Mouse (Mus musculus) forebrain, embryonic 12.5 days (tissue): ENCODE results near the gene Hoxd9. TPM values are rescaled to one million over a fixed set of nuclear protein-coding genes. Genes with fewer than 3 reads are reported as not detected.

Source experiments
- ATAC-seq: fragments of 200-750 bp; cut with Nextera tagmentation; 2 replicates; pipeline ENCODE4 v1.8.0; 2017; ENCODE audit warnings: moderate TSS enrichment; ENCODE audit not compliant: low FRiP score
- H3K27ac ChIP-seq: fragments of 300-500 bp; sonication (generic); 2 replicates; pipeline ENCODE4 v1.5.1; 2016; ENCODE audit warnings: mild to moderate bottlenecking
- H3K27me3 ChIP-seq: fragments of 300-500 bp; sonication (generic); 2 replicates; pipeline ENCODE4 v1.6.1; 2016; ENCODE audit warnings: mild to moderate bottlenecking
- H3K36me3 ChIP-seq: fragments of 300-500 bp; sonication (generic); replicated peaks from 2 replicates; pipeline ENCODE4 v1.6.1; 2016; ENCODE audit warnings: mild to moderate bottlenecking
- H3K4me1 ChIP-seq: fragments of 300-500 bp; sonication (generic); 2 replicates; pipeline ENCODE4 v1.6.1; 2016
- H3K4me2 ChIP-seq: fragments of 300-500 bp; sonication (generic); 2 replicates; pipeline ENCODE4 v1.6.1; 2016; ENCODE audit warnings: mild to moderate bottlenecking, moderate library complexity
- H3K4me3 ChIP-seq: fragments of 300-500 bp; sonication (generic); replicated peaks from 2 replicates; pipeline ENCODE4 v1.5.1; 2016; ENCODE audit warnings: mild to moderate bottlenecking
- H3K9ac ChIP-seq: fragments of 300-500 bp; sonication (generic); 2 replicates; pipeline ENCODE4 v1.6.1; 2016; ENCODE audit warnings: mild to moderate bottlenecking
- H3K9me3 ChIP-seq: fragments of 300-500 bp; sonication (generic); 2 replicates; pipeline ENCODE4 v1.6.1; 2016
- WGBS: fragments of 180-500 bp; shearing (Covaris S2); methylation state at CpG from one replicate; pipeline ENCODE4 v1.1.7; 2016; 5-methylcytosine and 5-hydroxymethylcytosine counted together
- polyA plus RNA-seq: library from polyadenylated mRNA; unstranded; fragments of >200 nt; fragmentation: Nextera tagmentation; extraction: Ambion mirVana; gene quantifications from 2 replicates; pipeline ENCODE4 v1.2.1, GENCODE M21; 2016

Gene Hoxd9
- polyA plus RNA-seq, 1 experiment from 2014 or later: not detected

DNA sequence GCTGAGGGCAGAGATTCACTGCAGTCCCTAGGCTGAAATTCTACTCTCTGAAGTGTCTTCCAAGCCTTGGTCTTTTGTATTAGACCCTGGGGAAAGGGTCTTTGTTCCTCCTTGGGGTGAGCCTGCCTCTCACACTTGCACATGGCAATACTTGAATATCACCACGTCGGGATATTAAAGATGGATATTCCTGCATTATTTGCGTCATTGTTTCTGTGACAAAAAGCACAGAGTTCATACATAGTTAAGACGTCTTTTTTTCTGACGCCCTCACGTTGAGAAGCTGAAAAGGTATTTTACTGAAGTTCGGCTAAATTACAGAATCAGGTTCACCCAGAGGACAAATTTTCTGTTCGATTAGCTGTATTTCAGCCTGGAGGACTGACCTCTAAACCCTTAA, 32.8 kb downstream of the Hoxd9 start:
- Histone ChIP-seq H3K36me3 (no peaks in the 10 kb centered on the region), H3K4me1 (peaks cover 14% of the 10 kb centered on the region), H3K9ac (no peak overlapping the region), H3K9me3 (no peaks in the 10 kb centered on the region), H3K4me3 (no peak overlapping the region), H3K4me2 (no peak overlapping the region), H3K27me3 (peaks cover 98% of the 10 kb centered on the region), H3K27ac (no peak overlapping the region)
- WGBS: 3% methylated on average over 8 of the region's 8 CpGs
- ATAC-seq: no peak

DNA sequence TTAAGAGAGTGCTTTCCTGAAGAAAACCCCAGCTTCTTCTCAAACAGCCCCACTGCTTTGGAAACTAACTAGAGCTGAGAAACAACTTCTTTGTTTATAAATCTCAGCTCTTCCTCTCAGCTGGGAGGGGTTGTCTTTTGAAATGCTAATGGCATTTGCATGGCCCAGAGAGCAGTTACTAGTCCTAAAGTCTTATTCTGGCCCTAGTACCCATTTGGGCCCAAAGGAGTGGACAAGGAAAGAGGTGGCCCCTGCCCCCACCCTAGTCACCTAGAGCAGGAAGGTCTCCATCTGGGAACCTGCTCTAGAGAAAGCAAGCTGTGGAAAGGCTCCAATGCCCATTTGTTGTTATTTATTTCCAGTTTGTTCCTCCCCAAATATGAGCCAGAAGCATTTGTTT, 33.5 kb downstream of the Hoxd9 start:
- Histone ChIP-seq H3K36me3 (no peaks in the 10 kb centered on the region), H3K27ac (no peak overlapping the region), H3K4me3 (no peak overlapping the region), H3K9ac (no peak overlapping the region), H3K27me3 (peaks cover 98% of the 10 kb centered on the region), H3K4me2 (no peak overlapping the region), H3K9me3 (no peaks in the 10 kb centered on the region), H3K4me1 (peaks cover 19% of the 10 kb centered on the region)
- no peak for ATAC-seq

DNA sequence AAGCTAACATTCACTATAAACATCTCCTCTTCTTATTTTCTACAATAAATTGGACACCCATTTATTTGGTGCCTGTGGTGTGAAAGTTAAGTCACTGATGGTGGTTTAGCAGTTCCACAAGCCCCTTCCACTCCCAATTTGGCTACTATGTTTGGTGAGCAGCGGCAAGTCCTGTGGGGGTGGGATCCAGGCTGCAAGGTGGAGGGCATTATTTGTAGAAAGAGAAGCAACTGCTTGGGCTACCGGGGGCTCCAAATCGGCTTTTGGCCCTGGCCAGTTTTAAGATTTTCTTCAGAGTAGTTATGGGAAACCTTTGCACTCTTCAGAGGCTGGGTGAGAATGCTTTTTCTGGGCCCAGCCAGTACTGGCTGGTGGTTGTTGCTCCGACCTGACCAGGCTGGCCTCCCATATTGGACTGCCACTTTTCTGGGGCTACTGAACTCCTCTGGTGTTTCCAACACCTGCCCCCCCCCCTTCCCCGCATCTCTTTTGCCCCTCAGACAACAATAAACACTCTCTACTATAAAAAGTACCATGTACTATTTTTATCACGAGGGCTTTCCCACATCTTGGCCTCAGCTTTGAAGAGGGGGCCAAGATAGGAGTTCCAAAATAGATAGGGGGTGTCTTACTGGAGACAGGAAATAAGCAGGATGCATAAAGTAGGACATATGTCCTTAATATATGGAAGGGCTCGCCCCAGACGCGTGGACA, 34.4 kb downstream of the Hoxd9 start:
- WGBS: 1% methylated on average over 9 of the region's 9 CpGs
- Histone ChIP-seq H3K4me2 (no peak overlapping the region), H3K4me1 (peaks cover 20% of the 10 kb centered on the region), H3K9ac (no peak overlapping the region), H3K4me3 (no peak overlapping the region), H3K9me3 (no peaks in the 10 kb centered on the region), H3K36me3 (no peaks in the 10 kb centered on the region), H3K27ac (no peak overlapping the region), H3K27me3 (peaks cover 98% of the 10 kb centered on the region)
- ATAC-seq: no peak

DNA sequence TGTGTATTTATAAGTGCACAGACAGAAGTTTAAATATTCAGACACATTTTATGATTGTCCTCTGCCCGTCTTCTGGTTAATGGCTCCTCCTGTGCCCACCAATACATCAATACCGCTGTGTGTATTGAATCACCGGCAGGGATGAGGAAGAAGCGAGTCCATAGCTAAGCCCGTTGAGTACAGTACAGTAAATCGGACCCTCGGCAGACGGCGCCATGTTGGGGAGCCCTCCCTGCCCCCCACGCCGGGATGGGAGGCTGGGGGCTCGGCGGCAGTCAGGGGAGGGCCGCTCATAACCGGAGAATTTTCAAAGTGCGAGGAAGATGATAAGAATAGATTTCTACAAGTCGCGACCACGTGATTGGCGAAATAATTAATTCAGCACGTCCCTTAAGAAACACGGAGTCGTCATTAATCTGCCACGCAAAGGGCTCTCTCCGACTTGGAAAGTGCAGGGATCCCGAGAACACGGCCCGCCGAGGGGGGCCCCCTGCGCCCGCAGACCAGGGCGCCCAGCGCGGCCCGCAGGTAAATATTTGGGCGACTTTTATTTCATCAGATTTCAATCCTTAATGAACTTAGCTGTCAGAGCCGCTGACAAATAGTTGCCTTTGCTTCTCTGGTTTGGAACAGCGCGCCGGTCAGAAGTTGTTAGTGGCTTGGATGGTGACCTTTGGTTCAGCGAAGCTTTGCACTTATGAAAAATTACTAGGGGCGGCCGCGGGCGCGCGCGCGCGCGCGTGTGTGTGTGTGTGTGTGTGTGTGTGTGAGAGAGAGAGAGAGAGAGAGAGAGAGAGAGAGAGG, 35.2 kb downstream of the Hoxd9 start:
- H3K4me3 ChIP-seq: 0 out of 2 replicates have a peak overlapping the region, but pooled peaks have one; percentile 4
- no peak overlapping the region for H3K9ac ChIP-seq
- H3K36me3 ChIP-seq: no peaks in the 10 kb centered on the region
- H3K27ac ChIP-seq: no peak overlapping the region
- no peak for ATAC-seq
- H3K4me1 ChIP-seq: 0 out of 2 replicates have a peak, but pooled peaks cover 14% of the 10 kb centered on the region
- no peaks in the 10 kb centered on the region for H3K9me3 ChIP-seq
- no peak overlapping the region for H3K4me2 ChIP-seq
- H3K27me3 ChIP-seq: peaks cover 98% of the 10 kb centered on the region
- WGBS: 1% methylated on average over 52 of the region's 52 CpGs

DNA sequence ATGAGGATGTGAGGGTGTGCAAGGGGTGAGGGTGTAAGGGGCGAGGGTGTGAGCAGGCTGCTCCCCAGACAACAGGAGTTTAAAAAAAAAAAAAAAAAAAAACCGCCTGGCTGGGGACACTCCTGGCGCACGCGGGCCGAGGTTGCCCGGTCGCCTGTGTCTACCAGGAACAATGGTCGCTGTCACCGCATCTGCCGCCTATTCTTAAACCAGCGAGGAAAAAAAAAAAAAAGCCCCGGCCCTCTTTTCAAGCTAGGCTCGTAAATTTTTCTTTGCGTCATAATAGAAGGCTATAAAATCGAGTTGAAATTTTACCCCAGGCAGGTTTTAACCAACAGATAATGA, 35.8 kb downstream of the Hoxd9 start:
- H3K4me1 ChIP-seq: 0 out of 2 replicates have a peak, but pooled peaks cover 14% of the 10 kb centered on the region
- no peak overlapping the region for H3K4me3 ChIP-seq
- H3K36me3 ChIP-seq: no peaks in the 10 kb centered on the region
- no peak overlapping the region for H3K4me2 ChIP-seq
- H3K9me3 ChIP-seq: no peaks in the 10 kb centered on the region
- no peak overlapping the region for H3K27ac ChIP-seq
- no peak for ATAC-seq
- no peak overlapping the region for H3K9ac ChIP-seq
- H3K27me3 ChIP-seq: peaks cover 98% of the 10 kb centered on the region
- under 1% methylated on average over 16 of the region's 16 CpGs for WGBS

DNA sequence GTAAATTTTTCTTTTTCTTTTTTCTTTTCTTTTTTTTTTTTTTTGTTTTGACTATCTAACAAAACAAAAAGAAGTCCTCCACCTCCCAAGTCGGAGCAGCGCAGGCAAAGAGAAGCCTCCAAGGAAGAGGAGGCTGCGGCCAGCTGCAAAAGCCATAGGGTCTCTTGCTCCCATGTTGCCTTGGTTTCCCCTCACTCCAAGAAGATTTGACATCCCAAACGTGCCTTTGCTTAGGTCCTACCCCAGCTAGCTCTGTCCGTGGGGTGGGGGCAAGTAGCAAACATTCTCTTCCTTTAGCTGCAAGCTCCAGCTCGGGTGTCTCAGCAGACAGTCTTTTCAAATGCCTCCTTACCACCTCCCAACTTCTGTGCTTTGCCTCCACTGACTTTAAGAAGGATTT, 36.2 kb downstream of the Hoxd9 start:
- H3K4me3 ChIP-seq: no peak overlapping the region
- no peaks in the 10 kb centered on the region for H3K36me3 ChIP-seq
- H3K4me1 ChIP-seq: 0 out of 2 replicates have a peak, but pooled peaks cover 14% of the 10 kb centered on the region
- WGBS: 2% methylated on average over 6 of the region's 6 CpGs
- H3K4me2 ChIP-seq: no peak overlapping the region
- no peak for ATAC-seq
- no peak overlapping the region for H3K27ac ChIP-seq
- H3K27me3 ChIP-seq: peaks cover 98% of the 10 kb centered on the region
- no peak overlapping the region for H3K9ac ChIP-seq
- H3K9me3 ChIP-seq: no peaks in the 10 kb centered on the region

DNA sequence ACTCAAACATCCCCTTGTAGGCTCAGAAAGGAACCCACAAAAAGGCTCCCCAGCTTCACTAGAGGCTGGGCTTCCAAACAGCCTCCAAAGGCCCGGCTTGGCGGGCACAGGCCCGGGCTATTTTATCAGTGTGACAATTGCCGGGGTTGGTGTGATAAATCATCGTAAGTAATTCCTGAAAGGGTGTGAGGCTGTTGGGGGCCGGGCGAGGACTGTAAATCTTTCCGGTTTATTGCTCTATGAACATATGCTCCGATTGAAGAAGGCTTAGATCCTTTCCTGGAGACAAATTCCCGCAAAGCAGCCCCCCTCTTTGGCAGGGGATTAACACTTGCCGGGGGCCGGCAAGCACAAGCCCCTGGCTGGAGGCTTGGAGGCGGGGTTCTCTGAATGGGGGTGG, 36.9 kb downstream of the Hoxd9 start:
- 1% methylated on average over 13 of the region's 13 CpGs for WGBS
- ATAC-seq: no peak
- Histone ChIP-seq H3K9me3 (no peaks in the 10 kb centered on the region), H3K36me3 (no peaks in the 10 kb centered on the region), H3K27me3 (peaks cover 98% of the 10 kb centered on the region), H3K4me1 (0 out of 2 replicates have a peak, but pooled peaks cover 14% of the 10 kb centered on the region), H3K4me2 (no peak overlapping the region), H3K4me3 (no peak overlapping the region), H3K9ac (no peak overlapping the region), H3K27ac (no peak overlapping the region)

DNA sequence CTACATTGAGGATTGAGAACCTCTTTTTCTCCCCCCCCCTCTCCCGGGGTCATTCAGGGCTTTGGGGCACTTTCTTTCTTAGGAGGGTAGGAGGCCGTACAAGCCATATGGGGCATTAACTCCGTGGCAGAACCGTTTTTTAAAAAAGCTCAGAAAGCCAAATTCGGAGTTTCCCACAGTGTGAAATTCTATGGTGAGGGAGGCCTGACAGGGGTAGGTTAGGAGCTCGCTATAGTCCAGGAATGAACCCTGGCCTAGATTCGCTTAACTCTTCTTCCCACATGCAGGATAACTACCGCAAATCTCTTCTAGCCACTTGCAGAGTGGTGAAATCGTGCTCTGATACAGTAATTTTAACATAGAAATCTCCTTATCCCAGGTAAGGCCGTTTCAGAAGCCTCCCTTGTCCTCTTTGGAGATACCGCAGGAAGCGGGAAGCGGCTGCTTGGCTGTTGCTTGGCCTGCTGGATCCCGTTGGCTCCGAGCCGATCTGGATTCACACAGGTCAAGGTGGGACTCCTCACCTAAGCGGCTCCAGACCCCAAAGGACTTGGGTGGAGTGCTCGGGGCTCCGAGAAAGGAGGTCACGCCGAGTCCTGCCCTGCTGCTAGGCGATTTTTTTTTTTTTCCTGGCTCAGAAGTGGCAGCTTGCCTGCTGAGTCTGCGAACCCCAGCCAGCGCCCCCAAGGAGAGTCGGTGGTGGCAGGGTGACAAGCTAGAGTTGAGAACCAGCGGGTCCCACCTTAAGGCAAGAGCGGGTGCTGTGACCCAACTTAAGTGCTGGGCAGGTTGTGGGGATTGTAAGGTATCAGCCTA, 37.7 kb downstream of the Hoxd9 start:
- H3K27me3 ChIP-seq: peaks cover 100% of the 10 kb centered on the region
- H3K4me3 ChIP-seq: no peak overlapping the region
- no peaks in the 10 kb centered on the region for H3K36me3 ChIP-seq
- no peak overlapping the region for H3K9ac ChIP-seq
- WGBS: 2% methylated on average over 27 of the region's 27 CpGs
- no peaks in the 10 kb centered on the region for H3K9me3 ChIP-seq
- H3K4me1 ChIP-seq: 0 out of 2 replicates have a peak, but pooled peaks cover 14% of the 10 kb centered on the region
- no peak overlapping the region for H3K4me2 ChIP-seq
- ATAC-seq: no peak
- H3K27ac ChIP-seq: no peak overlapping the region

DNA sequence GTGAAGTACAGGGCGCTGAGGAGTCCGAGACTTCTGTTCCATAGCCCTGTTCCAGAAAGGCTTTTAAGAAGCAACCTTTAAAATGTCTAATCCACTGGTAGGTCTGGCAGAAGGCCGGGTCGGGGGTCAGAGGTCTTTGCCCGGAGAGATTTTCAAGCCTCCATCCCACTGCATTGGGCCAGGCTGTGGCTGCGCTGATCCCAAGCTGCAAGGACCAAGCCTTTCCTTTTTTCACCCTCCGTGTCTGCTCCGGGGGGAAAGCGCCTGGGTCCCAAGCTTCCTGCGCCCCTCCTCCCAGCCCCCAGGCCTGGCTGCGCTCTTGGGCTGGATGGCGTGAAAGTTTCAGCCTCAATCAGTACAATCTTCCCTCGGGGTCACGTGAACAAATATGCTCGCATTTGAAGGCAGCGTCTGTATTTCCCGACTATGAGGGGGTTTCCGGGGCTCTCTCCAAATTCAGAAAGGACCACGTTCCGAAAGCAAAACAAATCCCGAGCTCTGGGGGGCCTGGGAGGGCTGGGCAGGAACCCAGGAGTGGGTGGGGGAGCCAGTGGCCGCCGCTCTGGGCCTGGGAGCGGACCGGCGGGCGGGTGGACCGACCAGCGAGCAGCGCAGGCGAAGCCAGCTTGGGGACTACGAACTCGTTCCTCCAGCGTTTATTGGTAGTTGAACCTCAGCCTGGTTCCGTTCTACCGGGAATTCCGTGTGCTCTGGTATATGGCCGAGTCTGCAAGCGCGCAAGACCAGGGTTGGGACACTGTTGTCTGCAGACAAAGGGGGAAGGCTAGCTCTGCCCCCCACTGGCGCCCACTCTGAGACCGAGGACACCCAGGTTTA, 38.5 kb downstream of the Hoxd9 start:
- no peak for ATAC-seq
- Histone ChIP-seq H3K4me2 (peak overlapping the region; percentile 33), H3K9ac (no peak overlapping the region), H3K4me1 (0 out of 2 replicates have a peak, but pooled peaks cover 14% of the 10 kb centered on the region), H3K36me3 (no peaks in the 10 kb centered on the region), H3K9me3 (no peaks in the 10 kb centered on the region), H3K27me3 (peaks cover 100% of the 10 kb centered on the region), H3K4me3 (no peak overlapping the region), H3K27ac (no peak overlapping the region)
- WGBS: under 1% methylated on average over 42 of the region's 42 CpGs

DNA sequence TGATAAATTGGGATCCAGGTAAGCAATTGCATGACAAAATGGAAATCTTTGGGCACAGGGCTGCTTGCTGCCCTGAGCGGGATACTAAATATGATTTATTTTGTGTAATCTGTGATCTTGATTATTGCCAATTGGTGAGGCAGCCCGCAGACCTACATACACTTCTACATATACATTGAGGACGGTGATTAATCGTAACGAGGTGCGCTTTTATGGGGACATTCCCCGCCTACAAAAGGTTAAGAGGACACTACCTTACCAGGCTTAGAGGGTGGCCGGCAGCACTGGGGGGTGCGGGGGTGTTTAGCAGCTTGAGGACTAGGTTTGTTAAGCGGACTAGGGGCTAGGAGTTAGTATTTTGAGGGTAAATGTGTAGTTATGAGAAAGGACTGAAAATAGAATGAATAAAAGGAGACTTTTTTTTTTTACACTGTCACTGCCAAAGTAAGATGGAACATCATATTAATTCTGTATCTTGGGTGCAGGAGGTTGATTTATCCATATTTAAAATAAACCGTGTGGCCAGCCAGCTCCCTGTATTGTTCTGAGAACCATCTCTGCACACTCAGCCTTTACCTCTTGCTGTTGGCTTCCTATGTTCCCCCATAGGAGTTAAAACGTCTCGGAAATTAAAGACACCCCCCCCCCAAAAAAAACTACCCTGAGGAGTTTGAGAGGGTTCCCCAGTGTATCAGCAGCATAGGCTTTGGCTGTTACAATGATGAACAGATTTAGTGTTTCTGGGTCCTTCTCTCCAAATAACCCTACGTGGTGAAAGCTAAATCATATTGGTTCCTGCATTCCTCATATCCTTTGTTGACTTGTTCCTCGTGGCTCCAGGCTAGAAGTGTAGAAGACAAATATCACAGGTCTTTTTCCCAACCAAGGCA, 39.4 kb downstream of the Hoxd9 start:
- Histone ChIP-seq H3K4me3 (no peak overlapping the region), H3K9me3 (no peaks in the 10 kb centered on the region), H3K27me3 (peaks cover 100% of the 10 kb centered on the region), H3K4me1 (0 out of 2 replicates have a peak, but pooled peaks cover 14% of the 10 kb centered on the region), H3K9ac (no peak overlapping the region), H3K27ac (no peak overlapping the region), H3K36me3 (no peaks in the 10 kb centered on the region), H3K4me2 (no peak overlapping the region)
- WGBS: 2% methylated on average over 15 of the region's 15 CpGs
- ATAC-seq: no peak

DNA sequence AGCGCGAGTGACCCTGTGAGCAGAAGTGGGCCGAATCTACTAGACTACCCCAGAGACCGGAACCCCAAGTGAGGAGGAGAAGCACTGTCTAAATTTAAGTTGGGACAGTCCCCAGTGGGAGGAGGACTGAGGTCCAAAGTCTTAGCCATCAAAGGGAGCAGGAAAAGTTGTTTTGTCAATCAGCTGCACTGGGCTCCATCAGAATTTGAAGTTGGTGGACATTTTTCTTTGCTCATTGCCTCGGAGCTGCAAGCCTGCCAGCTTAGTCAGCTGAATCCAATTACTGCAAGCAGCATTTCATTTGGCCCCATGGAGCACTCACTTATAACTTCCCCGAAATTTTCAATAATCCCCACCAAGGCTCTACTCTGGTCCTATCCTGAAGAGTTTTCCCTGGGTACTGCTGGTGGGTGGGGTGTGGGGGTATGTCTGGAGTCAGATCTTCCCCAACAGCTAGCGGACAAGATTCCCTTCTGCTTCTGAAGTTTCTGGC, 40.1 kb downstream of the Hoxd9 start:
- Histone ChIP-seq H3K27me3 (peaks cover 99% of the 10 kb centered on the region), H3K4me2 (no peak overlapping the region), H3K4me3 (no peak overlapping the region), H3K9me3 (no peaks in the 10 kb centered on the region), H3K36me3 (no peaks in the 10 kb centered on the region), H3K4me1 (0 out of 2 replicates have a peak, but pooled peaks cover 12% of the 10 kb centered on the region), H3K9ac (no peak overlapping the region), H3K27ac (no peak overlapping the region)
- no peak for ATAC-seq
- WGBS: 1% methylated on average over 7 of the region's 7 CpGs
